Mouse (Mus musculus): ENCODE measurements at regions not wholly inside any gene's neighbourhood (a gene's known extent, or its start where the extent isn't known, plus 50 kb on each side); places are given as distances from the start of the nearest gene placed in this dataset.
"Not testable (repeated sequence)": the region's sequence is repeated elsewhere in the genome, so short reads cannot be mapped to it uniquely, and the experiment has no call there.

DNA sequence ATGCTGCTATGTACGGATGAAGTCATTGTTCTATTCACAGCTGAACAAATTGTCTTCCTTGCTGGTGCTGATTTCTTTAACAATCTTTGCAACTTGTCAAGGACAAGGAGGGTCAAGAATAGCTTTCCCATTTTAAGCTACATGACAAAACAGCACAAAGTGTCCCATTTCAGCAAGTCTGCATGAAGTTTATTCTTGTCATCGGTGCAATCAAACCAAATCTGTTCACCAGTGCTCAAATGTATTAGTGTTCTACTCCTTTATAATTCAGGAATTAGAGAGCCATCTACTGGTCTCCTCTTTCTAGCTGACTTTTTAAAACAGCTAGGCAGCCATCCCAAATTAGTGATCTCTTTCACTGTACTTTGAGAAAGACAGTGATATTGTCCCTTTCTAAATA lies 1040.8 kb downstream of the Galc start:
- no peak for DNase-seq (ENCODE audit: low spot score)

DNA sequence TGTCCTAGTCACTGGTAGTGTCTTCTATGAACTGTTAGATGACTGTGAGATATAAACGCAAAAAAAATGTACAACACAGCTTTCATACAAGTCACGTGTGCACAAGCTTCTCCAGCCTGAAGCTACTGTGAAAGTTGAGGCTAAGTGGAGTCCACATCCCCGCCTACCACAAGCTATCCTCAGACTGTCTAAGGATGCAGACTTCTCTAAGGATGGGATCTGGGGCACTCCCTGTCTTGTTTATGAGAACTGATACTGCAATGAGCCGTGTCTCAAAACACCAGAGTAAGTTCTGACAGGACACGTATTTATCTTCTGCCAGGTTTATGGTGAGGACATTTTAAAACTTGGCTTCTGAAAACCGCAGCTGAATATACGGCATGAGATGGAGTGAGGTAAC lies 1041.7 kb downstream of the Galc start:
- DNase-seq (ENCODE audit: low spot score): no peak

DNA sequence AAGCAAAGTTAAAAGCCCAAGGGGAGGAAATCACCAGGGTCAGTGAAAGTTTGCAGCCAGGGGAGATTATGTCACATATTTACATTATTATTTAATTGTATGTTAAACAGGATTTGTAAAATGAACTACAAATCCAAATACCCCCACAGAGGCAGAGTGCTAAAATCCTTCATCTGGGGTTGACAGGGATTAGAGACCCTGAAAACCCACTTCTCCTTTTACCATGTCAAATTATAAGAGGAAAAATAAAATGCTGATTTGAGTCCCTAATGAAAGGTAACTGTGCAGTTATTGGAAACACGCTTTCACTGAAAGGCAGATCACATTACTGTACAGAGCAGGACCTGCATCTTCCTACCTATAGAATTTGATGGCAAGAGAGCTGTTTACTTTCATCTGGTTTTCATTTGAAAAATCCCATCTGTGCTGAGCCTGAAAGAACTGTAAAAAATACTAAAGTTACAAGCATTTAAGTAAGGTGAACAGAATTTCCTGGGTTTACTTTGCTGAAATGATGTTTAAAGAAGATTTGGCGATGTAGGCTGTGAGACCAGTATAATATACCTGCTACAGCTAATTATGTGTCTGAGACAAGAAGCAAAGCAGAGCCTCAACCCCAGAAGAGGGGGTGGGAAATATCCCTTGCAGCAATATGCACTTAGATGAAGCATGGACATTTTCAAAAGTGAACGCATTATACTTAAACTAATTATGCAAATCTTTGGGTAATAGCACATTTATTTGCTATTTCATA lies 1055.4 kb downstream of the Galc start:
- no peak for DNase-seq (ENCODE audit: low spot score)

DNA sequence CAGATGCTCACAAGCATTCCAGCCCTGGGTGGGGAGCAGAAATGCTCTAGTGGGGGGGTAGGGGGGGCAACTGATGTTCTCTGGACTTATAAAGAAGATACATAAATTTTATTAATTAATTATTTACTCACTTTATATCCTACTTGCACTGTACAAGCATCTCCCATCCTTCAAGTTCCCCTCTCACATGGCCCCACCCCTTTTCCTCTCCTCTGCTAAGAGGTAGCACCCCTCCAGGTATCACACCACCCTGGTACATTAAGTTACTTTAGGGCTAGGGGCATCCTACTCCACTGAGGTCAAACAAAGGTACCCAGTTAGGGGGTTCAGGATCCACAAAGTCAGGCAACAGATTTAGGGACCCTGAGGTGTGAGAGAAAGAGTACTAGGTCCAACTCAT lies 1097.4 kb downstream of the Galc start:
- no peak for DNase-seq (ENCODE audit: low spot score)

DNA sequence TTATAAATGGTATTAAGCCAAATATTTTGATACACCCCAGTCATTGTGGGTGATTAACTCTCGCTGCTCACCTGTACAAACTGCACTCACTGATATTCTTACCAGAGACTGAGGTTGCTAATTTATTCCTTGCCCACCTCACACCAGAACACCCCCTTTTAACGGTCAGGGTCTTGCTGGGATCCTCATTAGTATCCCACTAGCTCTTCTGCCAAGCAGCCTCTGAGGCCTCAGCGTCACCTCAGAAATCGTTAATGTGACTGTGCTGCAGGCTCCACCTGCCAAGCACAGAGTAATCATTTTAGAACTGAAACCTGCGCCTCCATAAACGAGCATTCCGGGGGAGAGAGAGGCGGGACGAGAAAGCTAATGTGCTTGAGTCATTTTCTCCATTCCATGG lies 1097.8 kb downstream of the Galc start:
- no peak for DNase-seq (ENCODE audit: low spot score)

DNA sequence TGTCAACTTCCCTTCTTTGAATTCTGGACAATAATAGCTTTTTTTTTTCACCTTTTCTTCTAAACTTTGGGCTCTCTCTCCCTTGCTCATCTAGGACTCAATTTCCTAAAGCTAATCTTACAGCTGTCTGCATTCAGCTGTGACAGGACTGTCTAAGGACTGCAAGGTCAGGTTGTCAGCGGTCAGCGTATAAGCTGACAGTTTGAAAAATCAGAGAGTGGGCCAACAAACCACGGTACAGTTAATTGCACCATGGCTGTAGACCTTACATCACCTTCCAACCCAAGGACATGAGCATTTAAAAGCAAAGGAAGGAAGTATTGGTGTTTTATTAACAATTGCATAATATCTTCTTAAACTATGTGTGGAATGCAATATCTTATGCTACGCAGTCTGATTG lies 1100.9 kb downstream of the Galc start:
- no peak for DNase-seq (ENCODE audit: low spot score)

DNA sequence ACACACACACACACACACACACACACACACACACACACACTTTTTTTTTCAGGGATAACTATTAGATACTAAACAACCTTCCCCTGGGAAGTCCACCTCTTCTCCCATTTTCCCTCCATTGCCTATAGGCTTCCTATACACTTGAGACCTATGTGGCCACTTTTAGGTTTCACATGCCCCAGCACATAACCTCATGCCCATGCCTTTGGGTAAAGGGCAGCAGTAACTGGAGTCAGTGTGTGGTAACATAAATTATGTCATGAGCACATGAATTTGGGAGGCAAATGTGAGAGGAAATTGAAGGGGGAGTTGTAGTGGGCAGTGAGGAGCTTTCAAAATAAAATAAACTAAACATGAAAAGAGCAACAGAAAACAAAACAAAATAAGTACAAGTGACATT lies 1101.5 kb downstream of the Galc start:
- DNase-seq (ENCODE audit: low spot score): no peak

DNA sequence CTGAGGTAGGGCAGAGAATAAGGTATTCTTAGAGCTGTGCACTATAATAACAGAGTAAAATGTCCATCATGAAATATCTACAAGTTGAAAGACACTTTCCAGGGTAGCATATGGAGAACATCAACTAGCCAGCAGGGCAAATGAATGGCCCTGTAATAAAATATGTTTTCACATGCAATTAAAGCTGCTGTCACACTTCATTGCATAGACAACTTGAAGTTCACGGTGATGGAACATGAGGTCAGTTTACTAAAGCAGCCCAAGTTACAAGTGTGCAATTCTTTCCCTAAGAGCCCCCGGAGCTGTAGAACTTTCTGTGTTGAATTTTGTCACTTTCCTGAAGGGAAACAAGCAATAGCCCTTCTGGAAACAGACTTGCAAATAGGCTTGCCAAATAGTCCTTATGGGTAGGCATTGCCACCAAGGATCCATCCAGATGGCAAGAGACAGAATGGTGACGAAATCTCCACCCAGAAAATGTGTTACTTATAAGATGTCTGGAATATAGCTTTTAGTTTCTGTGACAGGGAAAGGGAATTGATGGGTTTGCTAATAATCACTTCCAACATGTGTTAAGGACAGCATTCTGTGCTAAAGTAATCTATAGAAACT lies 1102.7 kb downstream of the Galc start:
- DNase-seq (ENCODE audit: low spot score): no peak

DNA sequence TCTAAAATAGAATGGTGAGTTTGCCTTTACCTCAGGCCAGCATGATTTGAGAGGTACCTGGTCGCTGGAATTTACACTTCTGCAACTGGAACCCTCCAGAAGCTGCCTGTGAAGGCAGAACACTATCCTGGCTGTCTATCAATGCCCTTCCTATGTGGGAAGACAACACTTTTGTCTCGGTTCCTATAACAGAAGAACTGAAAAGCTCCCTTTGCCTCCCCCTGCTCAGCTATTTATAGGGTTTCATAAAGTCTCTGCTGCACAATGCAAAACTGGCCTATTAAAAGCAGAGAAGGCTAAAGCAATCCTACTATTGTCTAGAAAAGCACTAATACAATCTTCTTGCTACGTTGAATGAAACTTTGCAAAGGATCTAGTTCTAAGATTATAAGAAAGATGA lies 1116.5 kb downstream of the Galc start:
- DNase-seq (ENCODE audit: low spot score): no peak

DNA sequence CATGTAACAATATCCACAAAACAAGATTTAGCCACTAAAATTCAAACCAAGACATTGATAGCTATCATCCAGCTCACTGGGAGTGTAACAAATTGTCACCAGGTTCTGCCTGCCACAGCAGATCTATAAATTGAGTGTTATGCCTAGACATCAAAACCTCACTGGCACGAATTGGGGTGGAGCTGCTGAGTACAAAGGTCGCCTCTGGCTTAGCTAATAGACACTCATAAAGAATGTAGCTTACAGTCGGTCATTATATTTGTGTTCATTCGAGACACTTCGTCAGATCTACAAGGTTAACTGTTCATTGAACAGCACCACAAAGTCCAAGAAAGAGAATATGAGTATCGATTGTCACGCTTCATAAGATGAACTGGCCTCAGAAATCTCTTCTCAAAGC lies 1121.3 kb downstream of the Galc start:
- no peak for DNase-seq (ENCODE audit: low spot score)

DNA sequence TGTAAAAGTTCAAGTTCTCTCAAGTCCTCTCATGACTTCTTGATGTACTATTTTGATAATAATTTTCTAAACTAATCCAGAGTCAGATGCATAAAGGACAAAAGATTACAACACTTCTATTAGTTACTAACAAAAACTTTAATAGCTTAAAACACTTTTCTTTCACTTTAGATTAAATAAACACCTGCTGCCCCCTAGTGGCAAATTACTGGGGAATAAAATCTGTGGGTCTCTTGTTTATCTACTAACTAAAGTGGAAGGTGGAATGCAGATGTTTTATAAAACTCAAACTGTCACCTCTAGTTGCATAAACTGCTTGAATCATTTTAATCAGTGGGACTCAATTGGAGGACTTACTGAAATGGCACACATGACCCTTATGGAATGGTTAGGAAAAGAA lies 1129.0 kb downstream of the Galc start:
- peak; percentile 7 for DNase-seq (ENCODE audit: low spot score)

DNA sequence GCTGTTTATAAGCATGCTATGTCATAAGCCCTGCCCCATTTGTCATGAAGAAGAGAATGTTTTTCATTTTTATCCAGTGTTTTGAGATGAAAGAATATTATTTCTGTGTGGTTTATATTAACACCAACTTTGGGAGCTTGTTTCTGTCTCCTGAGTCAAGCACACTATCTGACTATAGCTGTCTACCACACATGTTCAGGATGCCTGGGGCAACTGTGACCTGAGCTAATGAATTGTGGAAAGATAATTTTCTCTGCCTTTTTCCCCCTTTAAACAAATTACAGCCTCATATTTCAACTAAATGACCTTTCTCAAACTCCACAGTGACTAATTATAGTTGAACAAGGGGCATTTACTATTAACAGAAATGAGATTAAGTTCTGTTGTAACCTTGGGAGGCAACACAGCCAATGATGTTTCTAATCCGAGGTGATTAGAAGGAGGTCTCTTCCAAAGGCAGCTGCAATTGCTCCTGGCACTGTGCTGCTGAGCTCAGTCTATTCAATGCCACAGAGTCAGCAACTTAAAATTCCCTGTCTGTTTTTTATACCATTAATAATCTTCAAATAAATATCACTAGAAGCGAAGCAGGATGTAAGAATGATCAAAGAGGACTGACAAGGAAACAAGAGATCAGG lies 1168.6 kb downstream of the Galc start:
- no peak for DNase-seq (ENCODE audit: low spot score)

DNA sequence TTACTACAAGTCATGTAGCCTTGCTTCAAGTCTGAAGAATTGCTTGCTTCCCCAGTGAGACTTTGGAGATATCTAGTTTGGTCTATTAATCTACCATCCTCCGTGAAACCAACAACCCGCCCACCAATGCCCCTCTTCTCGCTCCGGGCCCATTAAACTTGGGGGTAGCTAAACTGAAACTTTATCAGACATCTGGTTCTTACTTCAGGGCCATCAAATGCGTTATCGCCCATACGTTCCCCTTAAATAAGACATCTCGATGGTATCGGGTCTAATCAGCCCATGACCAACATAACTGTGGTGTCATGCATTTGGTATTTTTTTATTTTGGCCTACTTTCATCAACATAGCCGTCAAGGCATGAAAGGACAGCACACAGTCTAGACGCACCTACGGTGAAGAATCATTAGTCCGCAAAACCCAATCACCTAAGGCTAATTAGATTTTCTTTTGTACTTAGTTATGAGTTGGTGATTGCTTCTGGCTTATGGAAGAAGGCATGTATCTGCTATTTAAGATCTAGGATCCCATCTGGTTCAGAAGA lies 1197.8 kb downstream of the Galc start:
- not testable (repeated sequence) for DNase-seq (ENCODE audit: low spot score)

DNA sequence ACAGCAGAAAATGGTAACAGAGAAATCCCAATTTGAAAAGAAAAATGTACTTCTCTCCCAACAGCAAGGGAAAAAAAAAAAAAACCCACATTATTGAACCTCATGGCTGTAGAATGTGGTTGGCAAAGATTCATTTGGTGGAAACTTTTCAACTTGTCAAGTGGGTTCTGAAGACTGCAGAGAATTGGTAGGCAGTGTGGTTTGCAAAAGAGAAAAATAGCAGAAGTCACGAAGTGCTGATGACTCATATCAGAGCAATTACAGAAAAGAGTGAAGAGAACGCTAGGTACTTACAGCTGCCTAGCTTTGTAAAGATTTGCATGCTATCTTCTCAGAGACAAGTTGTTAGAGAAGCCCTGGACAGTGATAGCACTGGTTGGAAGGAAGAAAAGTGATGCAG lies 1211.6 kb downstream of the Galc start:
- DNase-seq (ENCODE audit: low spot score): no peak
